Mouse (Mus musculus) thymus, adult 2 months (tissue): ENCODE measurements around the gene Plin1.

Source experiments
- CTCF ChIP-seq: fragments of 200-500 bp; IDR thresholded peaks from 2 replicates; pipeline ENCODE4 v1.5.1; 2012; ENCODE audit warnings: mild to moderate bottlenecking, control low read depth, low read length, moderate library complexity, borderline replicate concordance; ENCODE audit not compliant: control insufficient read depth, poor library complexity, insufficient read depth; ENCODE audit errors: extremely low read depth
- POLR2A ChIP-seq: fragments of 200-500 bp; IDR thresholded peaks from 2 replicates; pipeline ENCODE4 v1.6.1; 2012; ENCODE audit warnings: mild to moderate bottlenecking, low read length, control low read depth, moderate library complexity; ENCODE audit not compliant: control insufficient read depth, poor library complexity, insufficient read depth; ENCODE audit errors: extremely low read depth

GRCm38 (mm10) chr7:79728219-79728618, 4.5 kb downstream of the Plin1 start:
- TF ChIP-seq POLR2A: no peak
- peak; percentile 72; the same call in 1 of the 2 replicates for TF ChIP-seq CTCF
